Mouse (Mus musculus) T-helper 1 cell (primary cell): ENCODE data around the gene Lipn.

Source experiments
- in situ Hi-C: fragments of 300-600 bp; cut with MboI, MseI; formaldehyde crosslinking; loops from one replicate; pipeline ENCODE4 v1.15.1; 2025; ENCODE audit warnings: high pct_unique_total_duplicates

Gene Lipn

DNA sequence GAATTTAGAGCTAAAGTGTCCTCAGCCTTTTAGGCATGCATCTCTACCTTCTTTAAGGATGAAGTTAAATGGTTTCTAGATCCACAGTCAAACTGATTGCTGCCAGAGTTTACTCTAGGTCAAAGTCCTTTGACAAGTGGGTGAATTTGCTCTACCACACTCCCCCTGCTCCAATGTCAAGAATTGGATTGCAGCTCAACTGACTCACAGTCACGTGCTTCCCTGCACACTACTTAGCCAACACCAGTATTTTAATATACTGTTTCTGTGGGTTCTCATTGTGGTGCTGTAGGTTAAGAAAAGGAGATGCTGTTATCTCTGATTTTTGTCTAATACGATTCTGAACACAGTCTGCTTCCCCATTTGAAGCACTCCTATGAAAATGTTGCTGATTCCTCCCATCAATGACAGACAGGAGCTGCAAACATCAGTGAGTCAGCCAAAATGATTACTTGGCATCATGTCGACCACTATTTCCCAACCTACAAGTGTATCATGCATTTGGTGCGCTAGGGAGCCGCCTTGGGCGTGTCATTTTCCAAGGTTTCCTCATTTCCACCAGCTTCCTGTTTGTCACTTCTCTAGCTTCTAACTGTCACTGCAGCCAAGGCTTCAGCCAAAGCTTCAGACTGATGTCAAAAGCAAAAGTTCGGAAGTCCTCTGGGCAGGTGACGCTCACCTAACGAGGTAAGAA, at the start of gene Lipn:
Lipn (plus strand) TSS at position 580 of the 694 bp plus-strand sequence.
- in situ Hi-C loops = no loop called here

DNA sequence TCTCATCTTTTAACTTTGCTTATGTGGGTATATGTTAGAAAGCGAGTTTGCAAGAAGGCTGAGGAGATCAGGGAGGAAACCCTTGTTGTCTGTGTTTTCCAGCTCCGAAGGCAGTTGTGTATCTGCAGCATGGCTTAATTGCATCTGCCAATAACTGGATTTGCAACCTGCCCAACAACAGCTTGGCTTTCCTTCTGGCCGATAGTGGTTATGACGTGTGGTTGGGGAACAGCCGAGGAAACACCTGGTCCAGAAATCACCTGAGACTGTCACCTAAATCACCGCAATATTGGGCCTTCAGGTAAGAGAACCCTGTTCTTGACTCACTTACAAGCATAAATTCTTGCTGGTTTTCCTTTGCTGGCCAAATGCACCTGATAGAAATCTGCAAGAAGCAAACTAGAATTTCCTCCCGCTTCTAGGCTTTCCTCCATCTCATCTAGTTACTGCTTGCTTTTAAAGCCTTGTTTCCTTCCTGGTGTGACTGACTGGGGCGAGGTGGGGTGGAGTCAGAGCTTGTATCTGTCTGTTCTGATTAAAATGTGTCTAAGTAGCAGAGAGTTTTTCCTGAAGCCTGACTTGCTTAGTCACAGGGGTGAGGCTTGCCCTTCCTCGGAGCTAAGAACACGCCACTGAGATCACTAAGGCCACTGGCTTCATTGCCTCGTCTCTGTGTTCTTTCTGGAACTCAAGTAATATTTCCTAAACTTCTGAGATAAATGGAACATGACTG, 45.6 kb upstream of the Lipn start:
- in situ Hi-C loops = no loop called here

DNA sequence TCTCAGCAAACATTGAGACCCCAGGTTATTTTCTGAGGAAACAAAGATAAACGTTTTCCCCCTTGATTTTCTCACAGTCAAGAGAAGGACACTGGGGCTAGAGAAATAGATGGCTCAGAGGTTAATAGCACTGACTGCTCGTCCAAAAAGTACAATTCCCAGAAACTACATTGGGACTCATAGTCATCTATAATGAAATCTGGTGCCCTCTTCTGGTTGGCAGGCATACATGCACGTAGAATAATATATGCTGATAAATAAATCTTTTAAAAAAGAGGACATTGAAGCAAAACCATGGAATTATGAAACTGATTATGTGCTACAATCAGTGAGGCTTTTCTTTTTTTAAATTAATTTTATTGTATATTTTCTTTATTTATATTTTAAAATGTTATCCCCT, 44.4 kb upstream of the Lipn start:
- in situ Hi-C loops = no loop called here

DNA sequence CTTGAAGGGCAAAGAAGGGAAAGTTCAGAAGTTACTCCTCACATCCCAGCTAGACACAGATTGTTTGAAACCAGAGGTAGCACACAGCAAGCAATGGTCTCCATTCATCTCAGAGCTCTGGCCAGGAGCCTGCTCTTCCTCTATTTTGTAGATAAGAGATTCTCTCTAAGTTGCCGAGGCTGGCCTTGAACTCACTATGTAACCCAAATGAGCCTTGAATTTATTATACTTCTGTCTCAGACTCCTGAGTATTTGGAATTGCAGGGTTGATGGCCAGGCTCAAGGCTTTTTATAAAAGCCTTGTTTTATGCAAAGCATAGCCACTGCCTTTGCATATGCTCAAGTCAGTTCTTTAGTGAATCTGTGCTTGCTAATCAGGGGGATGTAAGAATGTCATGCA, 27.4 kb upstream of the Lipn start:
- in situ Hi-C loops = no loop called here

DNA sequence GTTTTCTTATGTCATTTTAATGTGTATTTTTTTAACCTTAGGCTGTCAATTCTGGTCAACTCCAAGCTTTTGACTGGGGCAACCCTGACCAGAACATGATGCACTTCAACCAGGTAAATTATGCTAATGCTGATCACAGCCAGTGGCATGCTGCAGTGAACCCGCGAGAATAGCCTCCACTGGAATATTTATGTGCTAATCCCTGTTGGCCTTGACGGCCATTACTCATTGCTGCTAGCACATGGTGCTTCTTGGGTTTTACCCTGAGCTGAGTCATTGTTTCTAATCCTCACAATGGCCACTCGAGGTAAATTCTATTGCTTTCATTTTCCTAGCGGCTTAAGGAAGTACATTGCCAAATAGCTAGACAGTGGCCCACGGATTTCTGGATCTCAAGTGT, 24.1 kb upstream of the Lipn start:
- in situ Hi-C loops = no loop called here

DNA sequence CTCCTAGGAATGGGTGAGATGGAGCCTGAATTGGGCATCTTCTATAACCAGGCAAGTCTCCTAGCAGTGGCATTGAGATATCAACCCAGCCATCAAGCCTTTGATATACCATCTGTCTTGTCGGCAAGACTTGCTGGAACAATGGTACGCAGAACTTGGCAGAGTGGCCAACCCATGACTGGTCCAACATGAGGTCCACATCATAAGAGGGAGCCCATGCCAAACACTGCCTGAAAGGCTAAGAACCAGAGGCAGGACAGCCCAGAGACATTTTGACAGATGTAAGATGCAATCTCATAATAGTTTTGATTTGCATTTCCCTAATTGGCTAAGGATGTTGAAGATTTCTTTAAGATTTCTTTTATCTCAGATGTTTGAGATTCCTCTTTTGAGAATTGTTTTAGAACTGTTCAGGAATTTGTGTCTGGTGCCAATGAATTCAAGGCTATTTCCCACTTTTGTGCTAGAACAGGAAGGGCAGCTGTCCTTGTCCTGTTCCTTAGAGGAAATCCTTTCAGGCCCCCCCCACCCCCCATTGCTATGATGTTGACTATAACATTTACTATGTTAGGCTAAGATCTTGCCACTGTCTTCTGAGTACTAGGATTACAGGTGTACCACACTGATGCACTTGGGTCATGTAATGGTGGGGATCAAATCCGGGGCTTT, 17.7 kb upstream of the Lipn start:
- in situ Hi-C loops = no loop called here

DNA sequence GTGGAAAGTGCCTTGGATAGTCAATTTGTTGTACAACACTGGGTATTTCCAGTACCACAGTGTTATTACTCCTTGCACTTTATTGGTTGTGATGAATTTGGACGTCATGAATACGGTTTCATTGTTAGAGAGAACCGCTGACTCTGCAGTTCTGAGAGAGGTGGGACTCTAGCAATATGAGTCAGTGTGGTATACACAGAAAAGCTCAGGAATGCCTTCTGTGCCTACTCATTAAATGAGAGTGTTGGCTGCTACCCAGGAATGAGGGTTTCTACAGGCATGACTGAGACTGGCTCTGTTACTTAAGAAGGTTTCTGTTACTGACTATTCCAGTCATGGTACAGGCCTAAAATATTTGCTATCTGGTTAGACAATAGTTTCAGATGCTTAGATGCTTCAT, 15.7 kb upstream of the Lipn start:
- in situ Hi-C loops = no loop called here

DNA sequence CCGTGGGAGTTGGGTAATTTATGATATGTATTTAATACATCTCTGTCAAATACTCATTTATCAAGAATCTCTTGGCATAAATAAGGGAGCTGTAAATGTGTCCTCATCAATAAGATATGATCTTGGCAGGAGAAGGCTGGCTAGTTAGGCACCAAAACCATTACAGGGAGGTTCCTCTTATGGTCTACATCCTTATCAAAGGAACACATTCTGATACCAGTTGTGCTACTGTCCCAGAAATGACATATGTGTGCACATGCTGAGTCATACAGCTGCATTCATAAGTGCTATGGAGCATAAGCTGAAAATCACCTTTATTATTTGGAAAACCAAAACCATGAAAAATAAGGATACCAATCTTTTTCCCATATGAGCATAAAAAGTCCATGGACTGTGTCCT, 3.6 kb upstream of the Lipn start:
- in situ Hi-C loops = no loop called here

DNA sequence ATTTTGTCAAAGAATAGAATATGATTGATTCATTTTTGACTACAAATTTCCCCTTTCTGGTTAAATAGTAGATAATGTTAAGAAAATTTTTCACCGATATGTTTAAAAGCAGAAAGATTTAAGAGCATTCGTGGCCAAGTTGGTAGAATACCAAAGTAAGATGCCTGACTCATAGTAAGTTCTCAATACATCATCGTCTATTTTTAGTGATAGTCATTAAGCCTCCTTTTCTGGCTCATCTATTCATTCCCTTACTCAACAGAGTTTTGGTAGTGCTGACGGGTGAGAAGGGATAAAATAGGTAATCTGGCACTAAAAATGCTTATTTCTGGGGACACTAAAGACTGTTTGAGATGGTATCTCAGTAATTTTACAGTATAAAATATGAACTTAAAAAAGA, 3.1 kb upstream of the Lipn start:
- in situ Hi-C loops = no loop called here

DNA sequence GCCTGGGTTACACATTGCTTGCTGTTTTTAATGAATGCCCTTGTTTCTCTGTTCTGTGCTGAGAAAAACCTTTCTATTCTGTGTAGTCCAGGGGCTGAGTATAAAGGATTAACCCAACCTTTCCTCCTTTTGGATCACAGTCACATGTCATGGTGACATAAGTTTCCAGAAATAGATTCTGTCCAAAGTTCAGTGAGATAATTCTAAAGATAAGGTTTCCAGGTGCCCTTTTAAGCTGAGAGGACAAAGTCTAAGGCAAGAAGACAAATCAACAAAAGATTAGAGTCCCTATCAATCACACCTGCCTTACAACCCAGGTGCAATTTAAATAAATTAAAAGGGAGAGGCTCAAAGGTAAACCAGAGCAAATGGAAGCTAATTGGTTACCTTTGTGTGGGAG, 7.1 kb downstream of the Lipn start:
- in situ Hi-C loops = no loop called here

DNA sequence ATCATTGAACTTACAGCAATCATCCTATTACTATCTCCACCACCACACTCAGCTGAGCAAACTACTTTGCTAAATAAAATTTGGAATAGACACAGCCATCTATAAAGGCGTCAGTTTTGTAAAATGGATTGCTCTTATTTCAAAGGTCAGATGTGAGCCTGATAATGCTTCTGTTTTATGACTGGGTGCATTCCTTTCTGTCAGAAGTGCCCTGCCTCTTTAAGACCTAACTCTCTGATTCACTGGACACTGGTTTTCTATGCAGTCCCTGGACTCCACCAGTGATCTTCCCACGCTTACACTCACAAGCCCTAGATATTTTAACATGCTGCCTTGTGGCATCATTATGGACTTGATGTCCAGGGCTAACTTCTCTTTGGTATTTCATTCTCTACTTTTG, 11.0 kb downstream of the Lipn start:
- in situ Hi-C loops = no loop called here

DNA sequence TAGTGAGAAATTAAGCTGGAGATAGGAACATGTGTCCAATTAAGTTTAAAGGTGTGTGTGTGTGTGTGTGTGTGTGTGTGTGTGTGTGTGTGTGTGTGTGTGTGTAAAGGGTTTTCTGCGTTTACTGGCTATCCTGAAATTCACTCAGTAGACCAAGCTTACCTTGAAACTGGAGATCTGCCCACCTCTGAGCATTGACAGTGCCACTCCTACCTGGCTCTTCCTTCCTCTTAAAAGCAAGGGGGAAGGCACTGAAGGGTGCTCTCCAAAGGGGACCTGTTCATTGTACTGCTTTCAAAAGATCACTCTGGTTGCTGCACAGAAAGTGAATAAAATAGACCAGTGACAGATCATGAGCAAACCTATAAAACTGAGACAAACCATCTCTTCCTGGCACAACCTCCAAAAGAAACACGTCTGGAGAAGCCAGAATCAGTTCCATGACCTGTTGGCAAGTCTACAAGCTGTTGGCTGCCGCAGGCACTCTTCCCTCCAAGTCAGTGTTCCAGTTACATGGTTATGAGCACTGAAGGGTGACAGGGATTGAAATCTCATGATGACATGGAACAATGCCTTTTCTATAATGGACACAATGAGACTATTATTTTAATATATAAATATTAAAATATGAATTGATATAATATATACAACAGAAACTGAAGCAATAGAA, 22.0 kb downstream of the Lipn start:
- in situ Hi-C loops = no loop called here

DNA sequence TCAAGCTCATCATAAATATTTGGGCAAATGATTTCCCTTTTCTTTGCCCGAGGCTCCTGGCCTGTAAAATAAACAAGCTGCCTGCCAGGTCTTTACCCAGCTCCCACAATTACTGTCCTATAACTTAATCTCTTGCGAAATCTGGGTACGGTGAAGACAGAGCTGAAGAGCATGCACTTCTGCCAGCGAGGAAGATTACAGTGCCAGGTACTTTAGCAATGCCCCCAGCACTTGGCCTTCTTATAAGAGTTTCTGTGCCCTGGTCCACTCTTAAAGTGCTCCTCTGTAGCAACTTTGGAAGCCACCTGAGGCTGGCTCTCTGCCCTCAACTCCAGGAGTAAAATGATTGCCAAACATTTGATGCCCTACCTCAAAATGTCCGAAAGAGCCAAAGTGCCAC, 28.2 kb downstream of the Lipn start:
- in situ Hi-C loops = loop anchor here (10.0 kb wide), 1 partner anchor 139 kb away; no protein-coding TSS in a partner anchor

DNA sequence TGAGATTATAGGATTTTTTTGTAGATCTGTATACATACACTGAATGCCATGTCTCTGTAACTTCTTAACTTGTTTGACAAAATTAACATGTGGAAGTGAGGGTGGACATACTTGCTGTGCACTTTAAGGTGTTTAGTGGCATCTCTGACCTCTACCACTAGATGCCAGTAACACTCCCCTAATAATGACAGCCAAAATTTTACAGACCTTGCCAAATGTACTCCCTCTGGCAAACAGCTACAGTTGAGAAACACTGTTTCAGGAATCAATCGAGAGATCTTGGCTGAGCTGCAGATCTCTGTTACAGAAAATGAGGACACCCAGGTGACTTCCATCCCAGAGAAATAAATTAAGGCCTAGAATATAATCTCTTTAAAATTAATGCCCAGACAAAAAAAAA, 29.1 kb downstream of the Lipn start:
- in situ Hi-C loops = loop anchor here (10.0 kb wide), 1 partner anchor 139 kb away; no protein-coding TSS in a partner anchor

DNA sequence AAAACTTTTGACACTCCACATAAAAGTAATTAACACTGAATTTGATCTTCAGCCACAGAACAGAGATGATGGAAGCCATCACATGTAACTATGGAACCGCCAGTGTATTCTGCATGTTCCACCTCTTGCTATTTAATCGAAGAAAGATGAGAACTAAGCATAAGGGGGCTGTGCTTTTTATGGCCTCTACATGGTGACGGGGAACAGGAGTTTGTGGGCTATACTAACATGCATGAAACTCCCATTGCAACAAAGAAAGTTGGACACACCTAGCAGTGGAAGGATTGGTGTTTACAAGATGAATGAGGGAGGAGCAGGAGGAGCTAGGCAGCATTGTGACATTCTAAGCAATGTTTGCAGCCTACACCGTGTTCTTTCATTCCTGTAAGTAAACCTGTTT, 33.5 kb downstream of the Lipn start, which contains the start of gene Lipm:
Lipm (plus strand) TSS at position 301 of the 400 bp plus-strand sequence.
- in situ Hi-C loops = no loop called here

DNA sequence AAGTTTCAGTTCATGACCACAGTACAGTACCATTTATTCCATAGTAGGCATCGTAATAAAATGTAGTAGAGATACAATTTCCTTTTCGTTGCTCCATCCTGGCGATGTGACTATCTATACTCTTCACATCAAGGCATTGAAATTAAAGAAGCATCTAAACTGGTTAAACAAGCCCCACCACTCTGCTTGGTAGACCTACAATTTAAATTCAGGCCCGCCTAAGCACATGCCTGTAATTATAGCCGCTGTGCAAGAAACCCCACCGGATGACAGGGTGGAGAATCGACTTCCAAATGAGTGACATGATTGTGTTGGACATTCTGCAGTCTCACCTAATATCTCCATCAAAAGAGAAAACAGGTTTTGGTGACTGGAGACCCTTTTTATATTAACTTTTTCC, 34.7 kb downstream of the Lipn start:
- in situ Hi-C loops = no loop called here

DNA sequence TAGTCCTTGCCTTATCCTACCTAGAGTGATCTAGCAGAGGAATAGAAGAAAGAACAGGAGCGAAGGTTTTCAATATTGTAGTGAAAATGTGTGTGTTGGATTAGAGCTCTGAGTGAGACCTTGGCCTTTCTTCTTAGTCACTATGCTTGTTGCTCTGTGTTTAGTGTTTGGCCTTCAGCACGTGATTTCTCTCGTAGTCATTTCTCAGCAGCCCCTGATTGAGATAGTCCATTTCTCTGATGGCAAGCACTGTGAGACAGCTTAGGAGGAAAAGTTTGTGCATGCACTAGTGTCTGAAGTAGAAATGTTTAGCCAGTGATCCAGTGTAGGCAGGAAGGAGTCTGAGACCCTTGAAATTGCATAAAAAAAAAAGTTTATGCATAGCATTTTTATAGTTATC, 37.7 kb downstream of the Lipn start:
- in situ Hi-C loops = no loop called here

DNA sequence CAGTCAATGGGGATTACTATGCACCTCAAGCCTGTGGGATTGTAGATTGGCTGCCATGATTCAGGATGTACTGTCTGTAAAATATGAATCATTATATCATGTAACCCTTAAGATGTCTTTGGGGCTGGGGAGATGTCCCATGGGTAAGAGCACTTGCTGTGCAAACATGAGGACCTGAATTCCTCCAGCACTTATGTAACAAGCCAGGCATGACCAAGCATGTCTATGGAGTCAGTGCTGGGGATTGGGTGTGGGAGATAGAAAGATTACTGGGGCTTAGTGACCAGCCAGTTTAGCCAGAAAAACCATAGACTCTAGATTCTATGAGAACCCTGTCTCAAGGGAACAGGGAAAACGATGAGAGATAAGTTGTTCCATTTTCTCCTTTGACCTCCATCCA, 51.9 kb downstream of the Lipn start:
- in situ Hi-C loops = no loop called here

DNA sequence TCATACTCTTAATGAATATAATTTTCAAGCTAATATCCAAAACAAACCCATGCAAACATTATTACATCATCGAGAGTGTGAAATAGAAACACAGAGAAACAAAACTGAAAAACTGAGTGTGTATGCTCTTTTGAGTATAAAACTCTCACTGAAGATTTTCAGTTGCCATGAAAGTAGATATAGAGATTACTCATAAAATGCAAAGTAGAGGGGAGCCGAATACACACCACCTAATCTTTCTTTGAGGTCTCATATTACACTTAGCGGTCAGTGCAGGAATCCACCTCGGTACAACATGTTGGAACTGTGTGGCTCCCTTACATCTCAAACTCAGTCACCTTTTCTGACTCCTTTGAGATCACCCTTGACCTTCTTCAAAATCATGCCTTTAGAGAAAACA, 52.5 kb downstream of the Lipn start:
- in situ Hi-C loops = no loop called here

DNA sequence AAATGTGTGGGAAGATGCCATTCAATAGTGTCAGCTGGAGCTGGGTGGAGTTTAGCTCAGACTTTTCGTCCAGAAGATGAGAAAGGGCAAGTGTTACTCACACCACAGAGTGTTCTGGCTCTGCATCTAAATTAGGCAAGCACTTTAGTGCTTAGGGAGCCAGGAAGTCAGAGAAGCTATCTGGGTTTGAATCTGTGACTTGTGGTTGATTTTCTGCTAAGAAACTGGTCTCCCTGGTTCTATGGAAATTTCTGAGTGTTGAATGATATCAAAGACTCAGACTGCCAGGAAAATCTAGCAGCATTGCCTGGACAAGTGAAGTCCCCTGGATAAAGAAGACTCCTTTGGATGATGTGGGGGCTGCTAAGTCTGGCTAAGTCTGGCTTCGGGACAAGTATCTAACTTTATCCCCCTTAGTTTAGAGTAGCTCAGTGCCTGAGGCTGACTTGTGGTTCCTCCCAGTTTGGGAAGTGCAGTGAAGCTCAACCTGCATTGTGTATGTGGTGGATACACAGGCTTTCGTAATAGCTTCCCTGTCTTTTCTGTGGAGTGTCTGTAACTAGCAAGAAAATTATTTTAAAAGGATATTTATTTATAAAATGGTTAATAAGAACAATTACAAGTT, 53.1 kb downstream of the Lipn start:
- in situ Hi-C loops = no loop called here
